Mouse (Mus musculus) adrenal gland, adult 8-10 months (tissue): ENCODE results near the gene Fam149b. TPM values are rescaled to one million over a fixed set of nuclear protein-coding genes. Genes with fewer than 3 reads are reported as not detected.

Experiments
- DNase-seq: peaks from one replicate; pipeline ENCODE4 v3.0.0; 2022
- total RNA-seq, 4 experiments: library from RNA; stranded (reverse); gene quantifications; 2 replicates each; pipeline ENCODE4 v1.2.4; 2022

Gene Fam149b
- total RNA-seq, 4 experiments from 2014 or later: 32.0 to 42.2 (median 41.0) TPM

DNA sequence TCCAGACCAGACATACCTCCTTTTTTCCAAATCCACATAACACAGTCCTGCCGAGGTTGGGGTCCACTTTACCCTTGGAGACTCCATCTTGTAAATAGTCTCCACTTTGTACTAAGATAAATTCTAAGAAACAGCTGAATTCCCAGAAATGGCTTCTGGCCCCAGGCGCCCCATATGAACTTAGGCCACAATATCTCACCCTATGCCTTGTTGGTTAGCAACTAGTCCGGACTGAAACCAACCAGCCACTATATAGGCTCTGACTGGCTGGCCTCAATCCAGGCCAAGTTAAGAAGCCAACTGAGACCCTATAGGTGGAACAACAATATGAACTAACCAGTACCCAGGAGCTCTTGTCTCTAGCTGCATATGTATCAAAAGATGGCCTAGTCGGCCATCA is 44.4 kb downstream of the Fam149b start:
- no peak for DNase-seq

DNA sequence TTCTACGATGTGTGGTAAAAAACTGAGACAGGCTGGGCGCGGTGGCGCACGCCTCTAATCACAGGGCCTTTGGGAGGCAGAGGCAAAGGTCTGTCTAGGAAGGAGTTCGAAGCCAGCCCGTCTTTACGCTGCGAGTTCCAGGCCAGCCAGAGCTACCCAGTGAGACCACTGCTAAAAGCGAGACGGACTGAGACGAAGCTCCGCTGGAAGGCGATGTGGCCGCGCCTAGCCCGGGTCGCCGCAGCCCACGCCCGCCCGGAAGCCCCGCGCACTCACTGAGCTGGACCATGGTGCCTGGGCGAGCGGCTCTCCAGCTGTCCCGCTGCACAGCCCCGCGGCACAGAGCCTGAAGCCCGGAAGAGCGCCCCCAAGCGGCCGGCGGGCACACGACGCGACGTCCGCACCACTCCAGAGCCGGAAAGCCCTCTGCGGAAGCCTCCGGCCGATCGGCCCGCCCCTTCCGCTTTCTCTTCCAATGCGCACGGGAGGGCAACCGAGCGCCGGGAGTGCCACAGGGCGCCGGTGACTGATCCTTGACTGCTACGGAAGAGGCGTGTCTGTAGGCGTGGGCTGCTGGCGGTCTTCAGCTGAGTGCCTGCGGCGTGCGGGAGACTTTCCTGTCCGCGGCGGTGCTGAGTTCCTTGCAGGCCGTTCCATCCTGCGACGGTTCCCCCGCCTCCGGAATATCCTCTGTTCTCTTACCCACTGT is 45.4 kb downstream of the Fam149b start, which contains the start of gene Mrps16:
TSS of gene Mrps16 (minus strand) at position 430 of the 709 bp plus-strand sequence.
- peak; percentile 96 for DNase-seq

DNA sequence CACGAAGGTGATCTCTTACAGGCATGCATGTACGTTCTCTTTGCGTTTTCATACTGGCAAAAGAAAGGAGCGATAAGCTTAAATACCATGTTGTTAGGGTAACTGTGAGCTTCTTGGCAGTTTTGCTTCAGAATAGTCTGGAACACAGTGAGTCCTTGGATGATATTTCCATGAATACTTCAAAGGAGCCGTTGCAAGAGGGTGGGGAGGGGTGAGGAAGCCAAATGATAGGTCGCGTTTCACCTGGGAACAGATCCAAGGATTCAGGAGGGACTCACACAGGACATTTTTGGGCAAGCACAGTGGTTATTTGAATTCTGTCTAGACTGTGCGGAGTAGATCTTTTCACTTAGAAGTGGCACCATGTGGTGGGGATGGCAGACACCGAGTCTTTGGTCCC is 49.3 kb downstream of the Fam149b start:
- DNase-seq: no peak

DNA sequence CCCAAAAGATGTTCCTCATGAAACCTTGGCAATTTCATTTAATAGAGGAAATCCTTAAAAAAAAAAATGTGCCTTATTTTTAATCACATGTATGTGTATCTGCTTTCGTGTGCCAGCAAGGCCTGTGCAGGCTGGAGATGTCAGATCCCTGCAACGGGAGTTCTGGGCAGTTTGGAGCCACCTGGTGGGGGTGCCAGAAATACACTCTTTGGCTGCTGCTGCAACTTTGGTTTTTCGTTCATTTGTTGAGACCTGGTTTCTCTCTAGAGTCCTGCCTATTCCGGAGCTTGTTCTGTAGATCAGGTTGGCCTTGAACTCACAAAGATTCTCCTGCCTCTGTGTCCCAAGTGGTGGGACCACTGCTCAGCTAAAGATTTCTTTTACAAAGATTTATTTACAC is 50.9 kb downstream of the Fam149b start:
- no peak for DNase-seq

DNA sequence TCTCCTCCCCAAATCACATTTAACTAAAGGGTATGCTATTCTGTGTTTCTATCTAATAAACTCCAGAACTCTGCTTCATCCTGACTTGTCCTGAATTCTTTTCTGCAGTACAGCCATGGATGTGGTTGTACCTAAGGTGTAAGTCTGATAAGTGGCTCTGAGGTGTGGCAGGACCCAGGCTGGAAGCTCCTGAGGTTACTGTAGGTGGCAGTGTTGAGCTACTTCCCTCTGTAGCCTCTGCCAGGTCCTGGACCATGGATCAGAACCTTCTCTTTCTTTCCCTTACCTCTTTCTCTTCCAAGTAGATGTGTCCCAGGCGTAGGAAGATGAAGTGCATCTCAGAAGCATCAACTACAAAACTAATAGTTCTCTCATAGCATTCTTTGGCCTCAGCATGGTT is 52.1 kb downstream of the Fam149b start:
- DNase-seq: no peak

GRCm38 (mm10) chr14:20422257-20422656 is 74.3 kb downstream of the Fam149b start:
- no peak for DNase-seq

GRCm38 (mm10) chr14:20423046-20423445 is 75.1 kb downstream of the Fam149b start:
- no peak for DNase-seq

GRCm38 (mm10) chr14:20428593-20428992 is 80.6 kb downstream of the Fam149b start:
- no peak for DNase-seq

GRCm38 (mm10) chr14:20429833-20430232 is 81.9 kb downstream of the Fam149b start:
- no peak for DNase-seq

DNA sequence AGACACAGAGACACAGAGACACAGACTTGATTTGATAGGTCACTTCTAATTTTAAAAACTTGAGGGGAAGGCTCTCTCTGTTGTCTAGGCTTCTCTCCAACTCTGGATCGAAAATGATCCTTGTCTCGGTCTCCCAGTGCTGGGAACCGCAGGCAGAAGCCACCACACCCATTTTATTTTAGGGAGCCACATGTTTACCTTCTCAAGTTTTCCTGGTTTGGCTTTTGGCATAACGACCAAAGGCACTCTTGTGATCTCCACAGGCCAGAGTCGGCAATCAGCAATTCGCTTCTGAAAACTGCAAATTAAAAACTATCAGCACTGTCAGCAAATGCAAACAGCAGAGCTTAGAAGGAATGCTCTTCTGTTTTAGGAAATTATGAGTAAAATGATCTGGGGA is 83.8 kb downstream of the Fam149b start:
- DNase-seq: no peak

DNA sequence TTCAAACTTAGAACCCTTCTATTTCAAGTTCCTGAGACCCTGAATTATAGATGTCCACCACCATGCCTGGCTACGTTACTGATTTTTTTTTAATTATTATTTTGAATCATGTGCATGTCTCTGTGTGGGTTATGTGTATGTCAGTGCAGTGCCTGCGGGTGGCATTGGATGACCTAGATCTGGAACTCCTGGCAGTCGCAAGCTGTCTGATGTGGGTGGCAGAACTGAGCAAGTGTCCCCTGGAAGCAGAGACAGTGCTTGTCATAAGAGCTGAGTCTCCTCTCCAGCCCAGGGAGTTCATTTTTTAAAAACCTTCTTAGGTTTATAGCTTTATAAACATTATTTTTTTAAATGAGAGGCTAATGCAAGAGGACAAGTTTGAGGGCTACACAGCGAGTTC is 84.5 kb downstream of the Fam149b start:
- no peak for DNase-seq

Other genes starting within 250 kb of the Fam149b start
- gene Saysd1, start 209.6 kb upstream of the Fam149b start, total RNA-seq: 1 to 10 TPM; 7.8 to 9.4 (median 9.1) TPM
- 10 to 100 TPM in 1 of 4 experiments, 1 to 10 TPM in 3; 6.4 to 22.9 (median 7.2) TPM for gene Kcnk5, start 166.4 kb upstream of the Fam149b start, total RNA-seq
- not detected for gene Kcnk16, start 79.0 kb upstream of the Fam149b start, total RNA-seq
- 10 to 100 TPM; 39.7 to 68.2 (median 53.7) TPM for gene Nudt13, start 53.5 kb upstream of the Fam149b start, total RNA-seq
- 10 to 100 TPM; 42.8 to 47.6 (median 43.8) TPM for gene Ecd, start within 50 bp of the Fam149b start, total RNA-seq
- gene Dnajc9, start 40.7 kb downstream of the Fam149b start, total RNA-seq: 10 to 100 TPM; 30.3 to 43.2 (median 34.0) TPM
- gene Mrps16, start 45.5 kb downstream of the Fam149b start, total RNA-seq: 10 to 100 TPM; 56.2 to 74.9 (median 67.5) TPM
- 1 to 10 TPM; 1.2 to 7.0 (median 1.8) TPM for gene Cfap70, start 104.1 kb downstream of the Fam149b start, total RNA-seq
- gene Anxa7, start 132.0 kb downstream of the Fam149b start, total RNA-seq: 100 to 1,000 TPM; 118 to 129 (median 120) TPM
- 1 to 10 TPM in 2 of 4 experiments, under 1 TPM in 2; 0.52 to 2.1 (median 1.1) TPM for gene Mss51, start 148.7 kb downstream of the Fam149b start, total RNA-seq
- gene Ppp3cb, start 198.4 kb downstream of the Fam149b start, total RNA-seq: 10 to 100 TPM; 66.2 to 94.4 (median 73.4) TPM